Mouse (Mus musculus): ENCODE measurements at regions not wholly inside any gene's neighbourhood (a gene's known extent, or its start where the extent isn't known, plus 50 kb on each side); places are given as distances from the start of the nearest gene placed in this dataset.

DNA sequence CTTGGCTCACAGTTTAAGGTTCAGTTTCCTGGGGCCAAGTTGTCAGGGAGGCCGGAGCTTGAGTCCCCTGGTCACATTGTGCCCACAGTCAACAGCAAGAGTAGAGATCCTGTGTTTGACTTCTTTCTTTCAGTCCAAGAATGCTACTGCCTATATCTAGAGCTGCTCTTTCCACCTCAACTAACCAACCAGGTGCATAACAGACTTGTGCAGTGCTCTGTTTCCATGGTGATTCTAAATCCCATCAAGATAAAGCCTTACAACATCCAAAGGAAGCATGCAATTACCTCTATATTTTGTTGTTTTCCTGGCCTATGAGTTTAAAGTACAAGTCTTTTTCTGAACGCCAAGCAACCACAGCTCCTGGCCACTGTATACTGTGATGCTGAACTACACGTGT, 76.4 kb upstream of the Coch start:
- TF ChIP-seq CTCF (conservative IDR thresholded peaks at IDR 0.05 in 1 of 2, IDR thresholded peaks at IDR 0.05 in 1 of 2; ENCODE audit: low read depth in 2 of 2, low read length in 2 of 2) (no peak), POLR2A (IDR thresholded peaks at IDR 0.05; ENCODE audit: low read depth, low read length) (no peak), TCF12 (IDR thresholded peaks at IDR 0.05; ENCODE audit: low read depth, low read length) (no peak), POLR2AphosphoS2 (IDR thresholded peaks at IDR 0.05; ENCODE audit: low read depth, low read length) (no peak), ZKSCAN1 (IDR thresholded peaks at IDR 0.05; ENCODE audit: borderline replicate concordance, low read depth, low read length) (no peak), MAFK (IDR thresholded peaks at IDR 0.05; ENCODE audit: insufficient replicate concordance, low read length) (no peak), MXI1 (IDR thresholded peaks at IDR 0.05; ENCODE audit: low read depth, low read length) (no peak), ZC3H11A (IDR thresholded peaks at IDR 0.05; ENCODE audit: low read depth, low read length) (no peak), CHD2 (IDR thresholded peaks at IDR 0.05; ENCODE audit: low read length) (no peak)

All from CH12.LX (cell line).